Mouse (Mus musculus) right cerebral cortex, postnatal 10 days (tissue): ENCODE data around the gene Epha7.

Source experiments
- DNase-seq, 2 experiments: peaks; one replicate each; pipeline ENCODE4 v3.0.0; 2021; ENCODE audit warnings: low spot score in 2 of 2

Epha7 gene

GRCm38 (mm10) chr4:28899783-28900182 is 86.9 kb downstream of the Epha7 start:
- no peak for DNase-seq

DNA sequence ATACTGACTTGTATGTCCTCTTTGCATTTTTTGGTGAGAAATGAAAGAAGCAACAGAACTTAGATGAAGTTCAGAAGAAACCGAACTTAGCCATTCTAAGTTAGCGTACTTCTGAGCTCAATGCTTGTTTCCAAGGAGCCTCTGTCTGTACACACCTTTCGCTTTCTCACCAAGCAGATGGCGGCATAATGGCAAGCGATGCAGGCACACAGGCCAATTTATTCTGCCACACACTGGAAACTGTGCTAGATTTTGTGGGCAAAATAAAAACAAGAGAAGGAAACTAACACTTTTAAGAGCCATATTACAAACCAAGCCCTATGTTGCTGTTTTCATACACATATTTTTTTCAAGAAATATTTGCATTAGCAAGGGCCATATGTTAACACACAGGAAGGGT is 88.6 kb downstream of the Epha7 start:
- DNase-seq: no peak

DNA sequence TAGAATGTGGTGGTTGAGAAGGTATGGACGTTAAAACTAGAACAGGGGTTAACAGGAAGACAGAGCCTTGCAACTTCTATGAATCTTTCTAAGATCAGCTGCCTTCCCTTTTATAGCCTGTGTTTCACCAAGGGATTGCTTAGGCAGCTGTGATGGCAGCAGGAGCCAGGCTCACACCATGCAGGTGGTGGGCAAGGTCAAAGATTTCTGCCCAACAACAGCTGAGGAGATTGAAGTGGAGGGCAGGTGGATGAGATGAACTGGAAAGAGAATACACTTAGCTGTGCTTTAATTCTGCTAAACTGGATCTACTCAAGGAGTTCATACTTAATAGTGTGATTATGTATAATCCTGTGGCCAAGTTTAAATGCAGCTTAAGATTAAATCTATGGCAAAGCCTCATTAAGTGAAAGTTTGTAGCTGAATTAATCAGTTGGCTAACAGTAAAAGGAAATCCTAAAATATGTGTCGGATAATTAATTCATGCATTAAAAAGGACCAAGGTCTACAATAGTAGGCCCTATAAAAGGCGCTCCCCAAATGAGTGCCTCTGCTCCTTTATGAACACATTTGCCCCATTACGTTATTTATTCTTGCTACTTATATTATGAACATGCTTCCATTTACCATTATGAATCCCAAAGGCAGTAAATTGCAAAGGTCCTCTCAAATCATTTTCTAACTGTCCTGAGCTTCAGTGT is 89.2 kb downstream of the Epha7 start:
- DNase-seq: no peak

GRCm38 (mm10) chr4:28906985-28907384 is 94.1 kb downstream of the Epha7 start:
- no peak for DNase-seq

GRCm38 (mm10) chr4:28910127-28910526 is 97.2 kb downstream of the Epha7 start:
- DNase-seq: no peak

DNA sequence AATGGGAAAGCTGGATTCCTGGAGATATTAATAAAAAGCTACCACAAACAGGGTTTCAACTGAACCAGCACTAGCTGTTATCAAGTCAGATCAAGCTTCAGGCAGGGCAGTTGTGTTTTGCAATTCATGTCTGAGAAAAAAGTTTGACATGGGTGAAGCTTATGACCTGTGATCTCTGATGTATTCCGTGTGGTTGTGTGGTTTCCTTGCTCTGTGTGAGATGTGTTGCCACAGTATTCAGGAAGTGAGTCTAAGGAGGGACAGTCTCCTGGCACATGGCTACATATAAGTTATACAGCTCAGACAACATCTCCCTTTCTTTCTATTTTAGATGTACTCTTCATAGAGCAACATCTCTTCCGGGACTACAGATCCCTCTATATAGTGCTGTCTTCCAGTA is 99.1 kb downstream of the Epha7 start:
- DNase-seq: no peak

DNA sequence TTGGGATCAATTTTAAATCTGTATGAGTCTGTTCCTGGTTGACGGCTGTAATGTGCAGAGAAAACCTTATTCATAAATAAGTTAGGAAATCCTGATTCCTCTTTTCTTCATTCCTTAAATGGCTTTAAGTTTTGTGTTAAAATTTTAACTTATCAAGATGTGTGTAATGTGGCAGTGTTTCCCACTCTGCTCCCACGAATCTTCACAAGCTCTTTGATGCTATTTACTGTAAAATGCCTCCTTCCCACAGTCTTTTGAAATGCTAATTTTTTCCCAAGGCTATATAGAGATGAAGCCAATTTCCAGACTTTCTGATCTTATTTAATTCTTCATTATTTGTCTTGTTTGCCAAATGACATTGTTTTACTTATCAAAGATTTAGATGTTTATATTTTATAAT is 100.7 kb downstream of the Epha7 start:
- DNase-seq: no peak

GRCm38 (mm10) chr4:28920645-28921044 is 107.7 kb downstream of the Epha7 start:
- no peak for DNase-seq

DNA sequence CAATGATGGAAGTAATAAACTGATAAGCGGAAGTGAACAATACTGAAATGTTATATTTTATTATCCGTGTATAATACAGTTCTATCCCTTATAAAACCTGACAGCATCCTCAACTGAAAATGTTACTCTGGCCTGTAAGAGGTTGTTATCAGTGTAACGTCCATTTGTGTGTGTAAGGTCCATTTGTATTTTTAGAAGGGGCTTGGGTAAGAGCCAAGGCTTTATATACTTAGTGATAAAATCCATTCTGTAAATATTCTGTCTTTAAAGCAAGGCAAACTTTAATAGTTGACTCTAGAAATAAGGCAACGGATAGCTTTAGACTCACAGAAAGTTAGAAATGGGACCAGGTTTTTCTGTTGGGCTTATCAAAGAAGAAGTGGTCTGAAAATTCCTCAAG is 113.1 kb downstream of the Epha7 start:
- no peak for DNase-seq

DNA sequence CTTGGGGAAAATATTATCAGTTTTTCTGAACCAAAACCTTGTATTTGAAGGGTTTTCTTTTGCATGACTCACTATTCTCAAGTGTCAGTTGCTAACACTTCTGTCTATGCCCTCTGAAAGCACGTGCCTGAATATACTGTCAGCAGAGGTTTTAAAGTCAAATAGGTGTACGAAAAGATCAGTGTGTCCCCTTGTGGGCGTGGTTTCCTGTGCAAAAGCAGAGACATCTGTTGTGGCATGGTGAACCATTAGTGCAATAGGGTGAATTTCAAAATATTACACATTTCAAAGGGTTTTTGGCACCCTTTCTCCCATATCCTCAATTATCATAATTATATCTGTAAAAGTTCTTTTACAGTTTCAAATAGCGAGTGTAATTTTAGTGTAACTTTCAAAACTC is 120.5 kb downstream of the Epha7 start:
- DNase-seq: no peak

DNA sequence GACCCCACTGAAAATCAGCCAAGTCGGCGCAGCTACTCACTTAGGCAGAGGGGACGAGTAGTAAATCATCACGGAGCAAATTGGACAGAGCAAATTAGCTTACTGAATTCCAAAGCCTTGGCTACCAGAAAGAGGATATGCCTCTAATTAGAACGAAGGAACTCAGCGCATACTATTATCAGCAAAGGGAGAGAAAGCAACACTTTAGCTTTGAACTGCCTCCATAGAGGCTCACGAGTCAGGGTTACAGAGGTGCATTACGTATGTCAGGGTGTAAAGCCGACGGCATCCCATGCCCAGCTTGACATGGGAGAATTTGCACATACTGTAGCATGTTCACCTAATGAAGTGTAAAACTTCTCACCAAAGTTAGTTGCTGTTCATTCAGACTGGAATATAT is 121.9 kb downstream of the Epha7 start:
- no peak for DNase-seq

- DNase-seq: peak; percentile 26 to 49
Observed at GRCm38 (mm10) chr4:28935567-28935966, 122.6 kb downstream of the Epha7 start.

GRCm38 (mm10) chr4:28940710-28941109 is 127.8 kb downstream of the Epha7 start:
- no peak for DNase-seq

DNA sequence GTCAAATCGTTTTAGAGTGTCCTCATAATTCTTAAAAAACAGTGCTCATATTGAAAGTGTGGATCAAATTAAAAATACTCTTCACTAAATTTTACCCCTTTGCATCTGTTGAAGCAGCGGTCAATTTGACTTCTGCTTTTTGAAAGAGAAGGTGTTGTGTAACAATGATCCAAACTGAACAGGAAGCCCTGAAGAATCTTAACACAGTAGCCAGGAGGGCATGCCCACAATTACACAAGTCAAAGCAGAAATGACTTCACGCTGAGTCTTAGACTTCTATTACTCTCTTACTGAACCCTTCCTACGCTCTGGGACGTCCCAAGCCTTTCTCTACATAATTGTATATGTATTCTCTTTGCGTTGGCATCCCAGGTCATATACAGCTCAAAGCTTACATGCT is 131.3 kb downstream of the Epha7 start:
- DNase-seq: no peak

DNA sequence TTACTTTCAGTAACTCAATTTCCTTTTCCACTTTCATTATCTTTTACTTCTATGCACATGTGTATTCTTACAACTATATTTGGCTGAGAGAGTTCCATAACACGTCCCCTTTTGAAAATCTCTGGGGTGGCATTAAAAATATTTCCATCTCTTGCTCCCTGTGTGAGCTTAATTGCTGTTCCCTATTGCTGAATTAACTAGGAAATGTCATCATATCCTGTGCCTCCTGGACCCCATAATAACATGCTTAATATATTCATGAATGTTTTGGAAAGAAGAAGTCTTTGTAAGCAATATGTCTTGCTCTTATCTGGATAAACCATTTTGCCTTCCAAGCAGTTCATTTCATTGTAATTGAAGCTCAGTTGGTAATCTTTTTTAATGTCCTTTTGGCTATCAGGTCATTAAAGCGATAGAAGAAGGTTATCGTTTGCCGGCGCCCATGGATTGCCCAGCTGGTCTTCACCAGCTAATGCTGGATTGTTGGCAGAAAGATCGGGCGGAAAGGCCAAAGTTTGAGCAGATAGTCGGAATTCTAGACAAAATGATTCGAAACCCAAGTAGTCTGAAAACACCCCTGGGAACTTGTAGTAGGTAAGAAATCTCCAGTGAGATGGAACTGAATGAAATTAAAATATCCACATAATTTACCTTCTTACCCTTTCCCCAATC is 148.1 kb downstream of the Epha7 start:
- DNase-seq: no peak

GRCm38 (mm10) chr4:28967584-28968315 is 154.8 kb downstream of the Epha7 start:
- no peak for DNase-seq

DNA sequence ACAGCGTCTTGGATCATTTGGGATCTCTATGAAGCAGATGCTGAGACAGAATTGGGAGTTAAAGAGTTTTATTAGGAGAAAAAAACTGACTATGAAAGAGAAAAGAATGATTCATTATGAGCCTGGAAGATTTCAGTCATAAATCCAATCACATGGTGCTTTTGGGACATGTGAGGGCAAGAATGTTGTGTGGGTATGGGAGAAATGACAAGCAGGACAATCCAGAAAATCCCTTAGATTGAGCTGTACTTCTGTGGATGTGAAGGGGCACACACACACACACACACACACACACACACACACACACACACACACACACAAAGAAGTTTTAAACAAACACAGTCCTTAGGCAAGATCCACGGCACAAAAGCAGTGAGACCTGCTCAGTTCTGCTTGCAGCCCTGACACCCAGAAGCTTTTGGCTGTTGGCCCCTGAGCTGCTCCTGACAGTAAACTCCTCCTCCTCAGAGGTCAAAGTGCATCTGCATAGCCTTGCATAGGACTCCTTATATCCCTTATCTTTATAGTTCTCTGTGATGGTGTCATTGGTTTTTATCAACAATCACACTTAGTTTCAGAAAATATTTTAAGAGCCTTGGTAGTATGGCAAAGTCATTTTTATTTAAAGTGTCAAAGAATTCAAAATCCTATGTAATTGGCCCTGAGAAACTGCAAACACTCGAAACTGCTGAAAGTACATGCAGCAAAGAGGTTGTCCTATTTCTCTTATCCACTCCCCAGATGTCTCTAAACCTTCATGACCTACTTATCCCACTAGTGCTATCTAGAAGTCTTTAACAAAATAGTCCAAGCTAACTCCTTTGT is 185.7 kb downstream of the Epha7 start:
- DNase-seq: no peak

DNA sequence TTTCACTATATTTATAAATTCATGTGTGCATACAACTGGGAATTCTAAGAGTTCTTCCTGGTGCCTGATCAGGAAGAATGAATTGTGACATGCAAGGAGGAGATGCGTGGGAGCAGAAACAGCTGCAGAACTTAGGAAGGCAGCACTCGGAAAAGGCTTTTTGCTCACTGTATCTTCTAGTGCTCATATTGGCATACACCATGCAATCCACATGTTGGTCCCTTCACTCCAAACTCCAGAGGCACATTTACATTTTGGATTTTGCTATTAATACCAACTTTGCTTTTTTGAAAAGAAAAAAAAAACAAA is 186.3 kb downstream of the Epha7 start:
- no peak for DNase-seq

DNA sequence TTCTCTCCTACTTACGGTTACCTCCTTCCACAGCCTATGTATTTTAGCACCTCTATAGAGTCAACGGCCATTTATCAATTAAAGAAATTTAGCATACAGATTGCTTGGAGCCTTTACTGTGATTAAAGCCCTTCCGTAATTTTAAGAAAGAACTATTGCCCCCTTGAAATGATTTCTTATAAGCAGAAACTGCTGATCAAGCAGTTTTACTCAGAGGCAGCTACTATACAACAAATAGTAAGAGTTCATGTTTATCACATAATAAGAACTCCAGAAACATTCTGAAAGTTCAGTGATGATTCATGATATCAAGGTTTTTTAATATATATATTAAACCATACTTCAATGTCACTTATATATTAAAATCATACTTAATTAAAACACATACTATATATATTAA is 197.4 kb downstream of the Epha7 start:
- no peak for DNase-seq
